Mouse (Mus musculus): ENCODE results near the gene Slc20a1.

GRCm38 (mm10) chr2:129258056-129258455, 59.5 kb downstream of the Slc20a1 start:
- TF ChIP-seq POLR2A (IDR thresholded peaks at IDR 0.05; ENCODE audit: insufficient read depth, low read depth, low read length) (no peak), CTCF (IDR thresholded peaks at IDR 0.05) (no peak)
